Mouse (Mus musculus) C2C12 (cell line): ENCODE results near the gene Gm28308.

Source experiments
- CEBPB ChIP-seq: IDR thresholded peaks from one replicate; pipeline ENCODE4 v1.6.1; 2011; ENCODE audit warnings: low read depth, mild to moderate bottlenecking, control low read depth, moderate library complexity
- CTCF ChIP-seq: IDR thresholded peaks from one replicate; pipeline ENCODE4 v1.5.1; 2011; ENCODE audit not compliant: control insufficient read depth, insufficient read depth, insufficient read length
- FOSL1 ChIP-seq: IDR thresholded peaks from one replicate; pipeline ENCODE4 v1.8.0; 2011; ENCODE audit warnings: mild to moderate bottlenecking, low read length; ENCODE audit not compliant: poor library complexity, insufficient read depth, severe bottlenecking
- MAX ChIP-seq: IDR thresholded peaks from one replicate; pipeline ENCODE4 v1.6.1; 2011; ENCODE audit warnings: mild to moderate bottlenecking, control low read depth
- MYOD1 ChIP-seq: IDR thresholded peaks from one replicate; pipeline ENCODE4 v1.6.1; 2011; ENCODE audit warnings: low read depth; ENCODE audit not compliant: control insufficient read depth, insufficient read length
- MYOG ChIP-seq: IDR thresholded peaks from one replicate; pipeline ENCODE4 v1.6.1; 2011; ENCODE audit not compliant: control insufficient read depth, insufficient read length; ENCODE audit errors: extremely low read depth
- USF1 ChIP-seq: IDR thresholded peaks from one replicate; pipeline ENCODE4 v1.6.1; 2011; ENCODE audit warnings: low read depth, mild to moderate bottlenecking, control low read depth, moderate library complexity

- TF ChIP-seq MYOD1 (no peak), CTCF (no peak), MAX (no peak), MYOG (no peak), CEBPB (no peak), USF1 (no peak), FOSL1 (no peak)
Observed at GRCm38 (mm10) chr6:52215070-52215469, 1.9 kb upstream of the Gm28308 start.
